Mouse (Mus musculus) ZHBTc4 (cell line): ENCODE results near the gene Ube2m.

Experiments used
- DNase-seq: peaks from one replicate; pipeline ENCODE4 v3.0.0-alpha.2; 2011; ENCODE audit warnings: low read depth, low spot score

Ube2m gene

GRCm38 (mm10) chr7:13034148-13034977 is 3.7 kb downstream of the Ube2m start, which contains the start of gene Chmp2a:
Gene Chmp2a (minus strand): TSS chr7:13034807.
- DNase-seq = peak; percentile 99

- DNase-seq = no peak
Measured at GRCm38 (mm10) chr7:13033451-13034147, 4.5 kb downstream of the Ube2m start.

- no peak for DNase-seq
Measured at GRCm38 (mm10) chr7:13032541-13032940, 5.5 kb downstream of the Ube2m start.

- no peak for DNase-seq
Measured at GRCm38 (mm10) chr7:13031983-13032382, 6.1 kb downstream of the Ube2m start.

GRCm38 (mm10) chr7:13031069-13031468 is 7.0 kb downstream of the Ube2m start:
- DNase-seq = peak; percentile 70

GRCm38 (mm10) chr7:13028986-13029385 is 9.1 kb downstream of the Ube2m start:
- no peak for DNase-seq

GRCm38 (mm10) chr7:13025511-13026112 is 12.5 kb downstream of the Ube2m start:
- no peak for DNase-seq

GRCm38 (mm10) chr7:13024805-13025204 is 13.3 kb downstream of the Ube2m start:
- peak; percentile 81 for DNase-seq

- DNase-seq = peak; percentile 98
Measured at GRCm38 (mm10) chr7:13023928-13024731, 13.9 kb downstream of the Ube2m start.

- peak; percentile 98 for DNase-seq
Measured at GRCm38 (mm10) chr7:13022773-13023535, 15.1 kb downstream of the Ube2m start.

- DNase-seq = peak; percentile 22
Measured at GRCm38 (mm10) chr7:13015217-13015616, 22.9 kb downstream of the Ube2m start.

GRCm38 (mm10) chr7:13014275-13014839 is 23.7 kb downstream of the Ube2m start:
- DNase-seq = peak; percentile 99

GRCm38 (mm10) chr7:13013671-13014070 is 24.4 kb downstream of the Ube2m start:
- DNase-seq = no peak

GRCm38 (mm10) chr7:13010005-13010908 is 27.8 kb downstream of the Ube2m start, which contains the start of gene Zbtb45:
Gene Zbtb45 (minus strand): TSS chr7:13010034.
- DNase-seq = peak; percentile 90

- DNase-seq = peak; percentile 99
Measured at GRCm38 (mm10) chr7:13009143-13010004, 28.7 kb downstream of the Ube2m start.

- DNase-seq = no peak
Measured at GRCm38 (mm10) chr7:13007341-13008092, 30.6 kb downstream of the Ube2m start.

GRCm38 (mm10) chr7:13006531-13006930 is 31.5 kb downstream of the Ube2m start:
- no peak for DNase-seq

GRCm38 (mm10) chr7:13006011-13006410 is 32.1 kb downstream of the Ube2m start:
- DNase-seq = peak; percentile 82
